ENCODE assay signal across 7 mouse cellular contexts in genomic region chr9:108827454-108827853, GRCm38 (mm10). TPM values are rescaled to one million over a fixed set of nuclear protein-coding genes. Genes with fewer than 3 reads are reported as not detected.
DNase-seq lines count a peak whose midpoint lies in the region; ATAC-seq and TF ChIP-seq lines count a peak whose summit lies in the region.

No protein-coding gene starts in this region.

- TF ChIP-seq EP300 in lung, postnatal 0 days (IDR thresholded peaks at IDR 0.05): no peak
- no peak for TF ChIP-seq EP300 in liver, embryonic 14.5 days (IDR thresholded peaks at IDR 0.05; ENCODE audit: low read depth)

- no peak overlapping the region for H3K9ac ChIP-seq in lung, postnatal 0 days (replicated peaks; ENCODE audit: low read depth)
- peak overlapping the region; percentile 89 for H3K9ac ChIP-seq in forebrain, embryonic 14.5 days (ENCODE audit: low read length)
- no peak overlapping the region for H3K9ac ChIP-seq in liver, embryonic 14.5 days (replicated peaks)
- H3K9ac ChIP-seq in stomach, embryonic 15.5 days: no peak overlapping the region

- peak overlapping the region; percentile 63 for H3K4me2 ChIP-seq in lung, postnatal 0 days (replicated peaks; ENCODE audit: low read depth, low read length)
- H3K4me2 ChIP-seq in forebrain, embryonic 14.5 days (ENCODE audit: low read length): peak overlapping the region; percentile 73
- peak overlapping the region; percentile 51 for H3K4me2 ChIP-seq in liver, embryonic 14.5 days (ENCODE audit: low read depth)
- H3K4me2 ChIP-seq in stomach, embryonic 15.5 days: peak overlapping the region; percentile 90

- TF ChIP-seq CTCF in lung, postnatal 0 days (IDR thresholded peaks at IDR 0.05): no peak
- TF ChIP-seq CTCF in liver, embryonic 14.5 days (IDR thresholded peaks at IDR 0.05; ENCODE audit: low read depth): 0 out of 2 replicates have a peak, but pooled peaks have one; percentile 15

- DNase-seq in lung, postnatal 0 days (ENCODE audit: low spot score): no peak
- DNase-seq in lung, postnatal 36 days: no peak
- no peak for DNase-seq in forebrain, embryonic 14.5 days (ENCODE audit: low spot score)
- no peak for DNase-seq in liver, embryonic 14.5 days (ENCODE audit: low read depth in 3 of 3, low spot score in 3 of 3)
- no peak for DNase-seq in layer of hippocampus, adult 9-11 months
- no peak for DNase-seq in kidney, postnatal 4 days

- 9% methylated on average over 34 of the region's 34 CpGs for WGBS in lung, postnatal 0 days
- WGBS in forebrain, embryonic 14.5 days: 13% methylated on average over 34 of the region's 34 CpGs
- 7% methylated on average over 34 of the region's 34 CpGs for WGBS in liver, embryonic 14.5 days (ENCODE audit: insufficient replicate concordance)
- 8% methylated on average over 34 of the region's 34 CpGs for WGBS in stomach, embryonic 15.5 days

- no peak overlapping the region for H3K27ac ChIP-seq in lung, postnatal 0 days (ENCODE audit: low read length)
- H3K27ac ChIP-seq in forebrain, embryonic 14.5 days (ENCODE audit: low read depth, low read length): no peak overlapping the region; the same call in 1 of the 2 replicates
- no peak overlapping the region for H3K27ac ChIP-seq in liver, embryonic 14.5 days
- H3K27ac ChIP-seq in stomach, embryonic 15.5 days: no peak overlapping the region

- peaks cover 49% of the 10 kb centered on the region for H3K27me3 ChIP-seq in lung, postnatal 0 days (replicated peaks; ENCODE audit: insufficient read depth, low read length)
- peaks cover 25% of the 10 kb centered on the region; the same call in 1 of the 2 replicates for H3K27me3 ChIP-seq in forebrain, embryonic 14.5 days (replicated peaks; ENCODE audit: control insufficient read depth, insufficient read depth, low read length)
- peaks cover 91% of the 10 kb centered on the region for H3K27me3 ChIP-seq in liver, embryonic 14.5 days (ENCODE audit: control insufficient read depth, insufficient read depth, low read length)
- peaks cover 90% of the 10 kb centered on the region for H3K27me3 ChIP-seq in stomach, embryonic 15.5 days (replicated peaks)

- no peaks in the 10 kb centered on the region for H3K9me3 ChIP-seq in lung, postnatal 0 days (ENCODE audit: low read length)
- no peaks in the 10 kb centered on the region for H3K9me3 ChIP-seq in forebrain, embryonic 14.5 days (replicated peaks; ENCODE audit: control insufficient read depth, low read length)
- no peaks in the 10 kb centered on the region for H3K9me3 ChIP-seq in liver, embryonic 14.5 days (ENCODE audit: control insufficient read depth, low read length)
- H3K9me3 ChIP-seq in stomach, embryonic 15.5 days: no peaks in the 10 kb centered on the region

- peak overlapping the region; percentile 31 for H3K4me3 ChIP-seq in lung, postnatal 0 days (ENCODE audit: low read depth, low read length)
- H3K4me3 ChIP-seq in forebrain, embryonic 14.5 days (ENCODE audit: low read depth, low read length): peak overlapping the region; percentile 75
- H3K4me3 ChIP-seq in liver, embryonic 14.5 days (ENCODE audit: insufficient read depth in 1 of 2, low read depth in 2 of 2, low read length in 2 of 2): peak overlapping the region in 1 of 2 experiments; percentile 17; a peak in 2 of 4 replicates
- peak overlapping the region; percentile 43 for H3K4me3 ChIP-seq in stomach, embryonic 15.5 days (replicated peaks)

- H3K4me1 ChIP-seq in lung, postnatal 0 days (ENCODE audit: insufficient read depth, low read depth, low read length): peaks cover 11% of the 10 kb centered on the region
- peaks cover 37% of the 10 kb centered on the region for H3K4me1 ChIP-seq in forebrain, embryonic 14.5 days (ENCODE audit: control insufficient read depth, insufficient read depth, low read length)
- peaks cover under 1 to 3% of the 10 kb centered on the region in 2 experiments; a peak in 1 of 4 replicates for H3K4me1 ChIP-seq in liver, embryonic 14.5 days (replicated peaks; ENCODE audit: control insufficient read depth in 2 of 2, insufficient read depth in 2 of 2, low read length in 1 of 2)
- H3K4me1 ChIP-seq in stomach, embryonic 15.5 days: peaks cover 24% of the 10 kb centered on the region

- H3K36me3 ChIP-seq in lung, postnatal 0 days (ENCODE audit: insufficient read depth, low read length): no peaks in the 10 kb centered on the region
- peaks cover 42% of the 10 kb centered on the region for H3K36me3 ChIP-seq in forebrain, embryonic 14.5 days (ENCODE audit: control insufficient read depth, insufficient read depth, low read length)
- no peaks in the 10 kb centered on the region for H3K36me3 ChIP-seq in liver, embryonic 14.5 days (replicated peaks; ENCODE audit: control insufficient read depth, insufficient read depth, low read depth)
- H3K36me3 ChIP-seq in stomach, embryonic 15.5 days: no peaks in the 10 kb centered on the region

- ATAC-seq in lung, postnatal 0 days: no peak
- no peak for ATAC-seq in forebrain, embryonic 14.5 days
- no peak for ATAC-seq in liver, embryonic 14.5 days (ENCODE audit: insufficient read depth)
- no peak for ATAC-seq in stomach, embryonic 15.5 days (ENCODE audit: insufficient read depth, low FRiP score, low read depth)

RNA-seq across cellular contexts. Expression of gene Celsr3, which starts 1.3 kb away (rescaled TPM):
- polyA plus RNA-seq in lung, postnatal 0 days (2015; fragmentation: Nextera tagmentation; extraction: Ambion mirVana): 0.08 and 0.17 TPM in 2 replicates
- 10.7 and 17.6 TPM in 2 replicates for polyA plus RNA-seq in forebrain, embryonic 14.5 days (2014; fragmentation: Nextera tagmentation; extraction: Ambion mirVana)
- 0.19 and 0.27 TPM in 2 replicates for polyA plus RNA-seq in liver, embryonic 14.5 days (2012; rRNA removed)
- 0.01 and 0.06 TPM in 2 replicates for polyA plus RNA-seq in liver, embryonic 14.5 days (2014; fragmentation: Nextera tagmentation; extraction: Ambion mirVana)
- polyA plus RNA-seq in stomach, embryonic 15.5 days (2015; fragmentation: Nextera tagmentation; extraction: Ambion mirVana): 0.94 and 1.2 TPM in 2 replicates

RNA-seq across cellular contexts. Expression of gene Nckipsd, which starts 19.3 kb away (rescaled TPM):
- polyA plus RNA-seq in lung, postnatal 0 days (2015; fragmentation: Nextera tagmentation; extraction: Ambion mirVana): 10.9 and 14.2 TPM in 2 replicates
- 13.6 and 19.2 TPM in 2 replicates for polyA plus RNA-seq in forebrain, embryonic 14.5 days (2014; fragmentation: Nextera tagmentation; extraction: Ambion mirVana)
- 3.4 and 4.0 TPM in 2 replicates for polyA plus RNA-seq in liver, embryonic 14.5 days (2012; rRNA removed)
- polyA plus RNA-seq in liver, embryonic 14.5 days (2014; fragmentation: Nextera tagmentation; extraction: Ambion mirVana): 3.2 TPM in 2 replicates
- polyA plus RNA-seq in stomach, embryonic 15.5 days (2015; fragmentation: Nextera tagmentation; extraction: Ambion mirVana): 10.5 and 13.0 TPM in 2 replicates

RNA-seq across cellular contexts. Expression of gene Slc26a6, which starts 25.6 kb away (rescaled TPM):
- polyA plus RNA-seq in lung, postnatal 0 days (2015; fragmentation: Nextera tagmentation; extraction: Ambion mirVana): 8.3 and 9.7 TPM in 2 replicates
- 10.6 and 14.7 TPM in 2 replicates for polyA plus RNA-seq in forebrain, embryonic 14.5 days (2014; fragmentation: Nextera tagmentation; extraction: Ambion mirVana)
- 4.1 and 4.6 TPM in 2 replicates for polyA plus RNA-seq in liver, embryonic 14.5 days (2012; rRNA removed)
- polyA plus RNA-seq in liver, embryonic 14.5 days (2014; fragmentation: Nextera tagmentation; extraction: Ambion mirVana): 5.9 and 7.0 TPM in 2 replicates
- polyA plus RNA-seq in stomach, embryonic 15.5 days (2015; fragmentation: Nextera tagmentation; extraction: Ambion mirVana): 12.8 and 18.5 TPM in 2 replicates

RNA-seq across cellular contexts. Expression of gene Ip6k2, which starts 43.9 kb away (rescaled TPM):
- 40.4 and 48.1 TPM in 2 replicates for polyA plus RNA-seq in lung, postnatal 0 days (2015; fragmentation: Nextera tagmentation; extraction: Ambion mirVana)
- polyA plus RNA-seq in forebrain, embryonic 14.5 days (2014; fragmentation: Nextera tagmentation; extraction: Ambion mirVana): 217 and 221 TPM in 2 replicates
- 27.7 and 29.2 TPM in 2 replicates for polyA plus RNA-seq in liver, embryonic 14.5 days (2012; rRNA removed)
- polyA plus RNA-seq in liver, embryonic 14.5 days (2014; fragmentation: Nextera tagmentation; extraction: Ambion mirVana): 10.4 and 11.7 TPM in 2 replicates
- 71.3 and 81.9 TPM in 2 replicates for polyA plus RNA-seq in stomach, embryonic 15.5 days (2015; fragmentation: Nextera tagmentation; extraction: Ambion mirVana)
